Mouse (Mus musculus): ENCODE measurements around the gene 1600002K03Rik. TPM values are rescaled to one million over a fixed set of nuclear protein-coding genes. Genes with fewer than 3 reads are reported as not detected.

1600002K03Rik gene
- total RNA-seq, 2 experiments from 2014 or later, result 7.0 to 7.4 TPM

GRCm38 (mm10) chr10:80143664-80144063 lies 29.1 kb upstream of the 1600002K03Rik start:
- H3K4me3 ChIP-seq, result peak overlapping the region; percentile 85
- H3K27ac ChIP-seq, result no peak overlapping the region
- no peak for DNase-seq (ENCODE audit: low spot score in 2 of 2)
- no peak for TF ChIP-seq CTCF (conservative IDR thresholded peaks at IDR 0.05)

GRCm38 (mm10) chr10:80144159-80144558 lies 28.6 kb upstream of the 1600002K03Rik start:
- DNase-seq (ENCODE audit: low spot score in 2 of 2), result no peak
- Histone ChIP-seq H3K27ac (no peak overlapping the region), H3K4me3 (no peak overlapping the region; the same call in 1 of the 2 replicates)
- no peak for TF ChIP-seq CTCF (conservative IDR thresholded peaks at IDR 0.05)

- DNase-seq (ENCODE audit: low spot score in 2 of 2), result peak in 1 of 2 experiments; percentile 78
- Histone ChIP-seq H3K4me3 (no peak overlapping the region), H3K27ac (peak overlapping the region; percentile 98)
- TF ChIP-seq CTCF (conservative IDR thresholded peaks at IDR 0.05), result peak; percentile 89
Measured at GRCm38 (mm10) chr10:80144864-80145838, 27.6 kb upstream of the 1600002K03Rik start.

- Histone ChIP-seq H3K27ac (peak overlapping the region; percentile 98), H3K4me3 (no peak overlapping the region)
- TF ChIP-seq CTCF (conservative IDR thresholded peaks at IDR 0.05), result no peak
- no peak for DNase-seq (ENCODE audit: low spot score in 2 of 2)
Measured at GRCm38 (mm10) chr10:80145896-80146295, 26.8 kb upstream of the 1600002K03Rik start.

- no peak for TF ChIP-seq CTCF (conservative IDR thresholded peaks at IDR 0.05)
- Histone ChIP-seq H3K27ac (peak overlapping the region; percentile 98), H3K4me3 (no peak overlapping the region)
Measured at GRCm38 (mm10) chr10:80146568-80147011, 26.2 kb upstream of the 1600002K03Rik start.

GRCm38 (mm10) chr10:80147146-80147718 lies 25.5 kb upstream of the 1600002K03Rik start:
- Histone ChIP-seq H3K27ac (peak overlapping the region; percentile 98), H3K4me3 (no peak overlapping the region)
- DNase-seq (ENCODE audit: low spot score in 2 of 2), result no peak
- TF ChIP-seq CTCF (conservative IDR thresholded peaks at IDR 0.05), result no peak

More at GRCm38 (mm10) chr10:80146568-80147011, 26.2 kb upstream of the 1600002K03Rik start:
- DNase-seq (ENCODE audit: low spot score in 2 of 2), result no peak

GRCm38 (mm10) chr10:80147719-80148601 lies 24.8 kb upstream of the 1600002K03Rik start, which contains the start of gene Midn:
TSS of gene Midn (plus strand) at chr10:80148272.
- DNase-seq (ENCODE audit: low spot score in 2 of 2), result peak in 1 of 2 experiments; percentile 68
- TF ChIP-seq CTCF (conservative IDR thresholded peaks at IDR 0.05), result peak; percentile 74
- Histone ChIP-seq H3K27ac (peak within 1 kb of the TSS; percentile 98), H3K4me3 (peak within 1 kb of the TSS; percentile 94)

GRCm38 (mm10) chr10:80148610-80149290 lies 24.0 kb upstream of the 1600002K03Rik start:
- peak; percentile 91 to 95 for DNase-seq (ENCODE audit: low spot score in 2 of 2)
- peak overlapping the region; percentile 94 for H3K4me3 ChIP-seq
- peak; percentile 84 for TF ChIP-seq CTCF (conservative IDR thresholded peaks at IDR 0.05)
- peak overlapping the region; percentile 98 for H3K27ac ChIP-seq

- H3K4me3 ChIP-seq, result peak overlapping the region; percentile 94
- peak; percentile 96 to 99 for DNase-seq (ENCODE audit: low spot score in 2 of 2)
- TF ChIP-seq CTCF (conservative IDR thresholded peaks at IDR 0.05), result no peak; the same call in 1 of the 2 replicates
Measured at GRCm38 (mm10) chr10:80149291-80150225, 23.2 kb upstream of the 1600002K03Rik start.

GRCm38 (mm10) chr10:80150226-80151210 lies 22.2 kb upstream of the 1600002K03Rik start:
- no peak for DNase-seq (ENCODE audit: low spot score in 2 of 2)
- peak; percentile 14; the same call in 1 of the 2 replicates for TF ChIP-seq CTCF (conservative IDR thresholded peaks at IDR 0.05)
- Histone ChIP-seq H3K4me3 (peak overlapping the region; percentile 94), H3K27ac (peak overlapping the region; percentile 97)

More at GRCm38 (mm10) chr10:80149291-80150225, 23.2 kb upstream of the 1600002K03Rik start:
- peak overlapping the region; percentile 98 for H3K27ac ChIP-seq
